Mouse (Mus musculus) lung, postnatal 14 days (tissue): ENCODE measurements around the gene Kcnn3.
A peak's percentile ranks its signal among the peaks of the same experiment; 100 is the strongest.

ENCODE experiments used
- DNase-seq: peaks from one replicate; pipeline ENCODE4 v3.0.0; 2021

The Kcnn3 gene

DNA sequence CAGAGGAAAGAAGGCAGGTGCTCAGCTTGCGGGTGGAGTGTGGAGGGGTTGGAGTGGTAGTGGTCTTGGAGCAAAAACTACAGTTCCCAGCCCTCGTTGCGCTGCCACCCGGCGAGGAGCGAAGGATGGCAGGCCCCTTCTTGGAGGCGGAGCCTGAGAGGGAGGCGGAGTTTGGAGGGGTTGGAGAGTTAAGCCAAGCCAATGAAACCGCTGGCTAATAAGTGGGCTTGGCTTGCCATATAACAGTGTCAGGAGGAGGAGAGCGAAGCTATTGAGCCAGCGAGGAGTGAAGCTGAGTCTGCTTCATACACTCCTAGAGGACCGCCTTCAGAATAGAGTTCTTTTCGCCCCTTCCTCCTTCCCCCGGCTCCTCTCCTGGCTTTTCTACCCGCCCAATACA, at the start of gene Kcnn3:
Gene Kcnn3 (plus strand): TSS at position 271 of the 400 bp plus-strand sequence.
- peak; percentile 86 for DNase-seq

DNA sequence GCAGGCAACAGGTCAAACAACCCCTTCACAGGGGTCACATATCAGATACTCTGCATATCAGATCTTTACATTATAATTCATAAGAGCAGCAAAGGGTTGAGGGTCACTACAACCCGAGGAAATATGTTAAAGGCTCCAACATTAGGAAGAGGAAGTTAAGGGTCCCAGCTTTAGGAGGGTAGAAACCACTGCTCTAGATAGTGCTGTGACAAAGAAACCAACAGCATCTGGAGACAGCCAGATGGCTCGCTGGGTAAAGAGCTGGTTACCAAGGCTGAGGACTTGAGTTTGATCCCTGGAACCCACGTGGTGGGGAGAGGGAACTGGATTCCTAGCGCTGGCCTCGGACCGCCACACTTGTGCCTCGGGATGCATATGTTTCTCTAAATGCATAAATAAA, 47.7 kb upstream of the Kcnn3 start:
- DNase-seq, result no peak

DNA sequence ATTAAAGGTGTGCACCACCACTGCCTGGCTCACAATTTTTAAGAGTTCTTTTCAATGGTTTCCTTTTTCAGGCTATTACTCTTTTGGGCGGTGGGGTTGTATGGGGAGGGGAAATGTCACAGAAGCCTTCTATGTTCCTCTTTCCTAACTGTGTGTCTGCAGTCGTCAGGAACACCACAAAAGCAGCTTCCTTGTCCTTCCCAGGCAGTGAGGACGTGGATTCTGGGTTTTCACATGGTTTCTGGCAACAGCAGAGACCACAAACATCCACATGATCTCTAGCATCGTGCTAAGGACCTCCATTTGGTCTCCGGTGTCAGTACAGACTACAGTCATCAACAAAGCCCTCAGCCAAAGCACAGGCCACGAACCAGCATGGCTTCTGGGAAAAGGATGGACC, 46.1 kb upstream of the Kcnn3 start:
- DNase-seq, result no peak

DNA sequence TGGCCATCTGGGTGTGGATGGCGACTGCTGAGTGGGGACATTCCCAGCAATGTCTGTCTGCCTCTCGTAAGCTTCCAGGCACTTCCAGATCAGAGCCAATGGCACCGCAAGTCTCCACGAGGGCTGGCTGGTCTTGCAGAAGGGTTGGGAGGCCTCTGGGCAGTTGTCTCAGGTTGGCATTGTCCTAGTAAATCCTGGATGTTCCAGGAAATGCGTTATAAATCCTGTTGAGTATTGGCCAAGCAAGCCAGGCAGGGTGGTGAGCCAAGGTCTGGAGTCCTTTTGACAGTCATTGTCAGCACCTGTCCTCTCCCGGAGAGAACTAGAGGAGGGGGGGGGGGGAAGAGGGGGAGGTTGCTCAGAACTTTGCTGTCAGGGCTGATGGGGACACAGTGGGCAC, 40.9 kb upstream of the Kcnn3 start:
- no peak for DNase-seq

DNA sequence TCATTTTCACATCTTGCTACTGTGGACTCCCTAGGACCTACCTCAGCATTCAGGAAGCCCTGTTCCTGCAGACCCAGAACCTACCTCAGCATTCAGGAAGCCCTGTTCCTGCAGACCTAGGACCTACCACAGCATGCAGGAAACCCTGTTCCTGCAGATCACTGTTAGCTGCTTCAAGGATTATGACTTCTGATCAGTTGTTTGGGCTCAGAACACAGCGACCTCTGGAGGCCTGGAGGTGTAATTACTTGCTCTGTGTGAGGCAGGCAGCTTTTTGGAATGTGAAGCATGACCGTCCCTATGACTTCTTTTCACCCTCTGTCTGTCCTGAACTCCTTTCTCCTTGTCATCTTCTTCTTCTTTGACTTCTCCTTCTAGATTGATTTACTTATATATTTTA, 38.5 kb upstream of the Kcnn3 start:
- no peak for DNase-seq

DNA sequence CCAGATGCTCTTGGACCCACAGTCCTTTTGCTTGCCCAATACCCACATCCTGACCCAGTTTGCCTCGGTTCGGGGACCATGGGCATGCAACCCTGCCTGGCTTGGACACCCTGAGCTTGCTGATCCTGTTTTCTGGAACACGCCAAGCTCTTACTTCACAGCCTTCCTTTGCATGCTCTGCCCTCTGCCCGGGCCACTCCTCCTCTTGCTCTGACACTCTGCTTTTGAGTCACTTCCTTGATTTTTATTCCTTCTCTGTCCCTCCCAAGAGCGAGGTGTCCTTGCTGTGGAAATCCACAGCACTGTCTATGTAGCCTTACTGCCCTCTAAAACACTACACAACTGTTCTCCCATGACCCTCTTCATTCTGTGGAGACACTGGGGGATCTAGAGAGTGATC, 37.7 kb upstream of the Kcnn3 start:
- no peak for DNase-seq

DNA sequence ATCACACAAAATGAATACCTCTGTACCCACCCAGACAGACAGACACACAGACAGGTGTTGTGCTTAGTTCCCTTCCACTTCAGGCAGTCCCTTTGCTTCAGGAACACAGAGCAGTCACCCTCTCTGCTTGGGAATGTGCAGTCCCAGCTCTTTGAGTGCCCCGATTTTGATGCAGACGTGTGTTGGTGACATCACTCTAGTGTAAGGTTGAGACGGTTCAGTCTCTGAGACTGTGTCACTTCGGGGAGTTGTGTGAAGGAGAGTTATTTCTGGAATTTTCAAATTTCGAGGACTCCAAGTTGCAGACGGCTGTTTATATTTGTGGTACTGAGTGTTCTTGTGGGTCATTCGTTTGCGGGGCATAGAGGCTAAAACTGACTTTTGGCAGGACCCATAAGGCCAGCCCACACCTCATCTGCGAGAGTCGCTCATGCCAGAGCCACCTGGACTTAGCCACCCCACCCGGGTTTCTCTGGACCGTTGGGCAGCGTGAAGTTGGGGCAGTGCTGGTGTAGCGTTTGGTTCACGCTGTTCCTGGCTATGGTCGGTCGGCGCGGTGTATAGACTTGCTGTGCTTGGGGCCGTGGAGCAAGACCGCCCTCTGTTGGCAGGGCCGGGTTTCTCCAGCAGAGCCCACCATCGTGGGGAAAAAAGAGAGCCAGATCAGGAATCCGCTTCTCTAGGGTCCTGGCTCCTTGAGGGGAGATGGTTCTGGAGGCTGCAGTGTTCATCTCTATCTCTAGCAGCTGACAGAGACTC, 35.0 kb upstream of the Kcnn3 start:
- DNase-seq, result peak; percentile 87

DNA sequence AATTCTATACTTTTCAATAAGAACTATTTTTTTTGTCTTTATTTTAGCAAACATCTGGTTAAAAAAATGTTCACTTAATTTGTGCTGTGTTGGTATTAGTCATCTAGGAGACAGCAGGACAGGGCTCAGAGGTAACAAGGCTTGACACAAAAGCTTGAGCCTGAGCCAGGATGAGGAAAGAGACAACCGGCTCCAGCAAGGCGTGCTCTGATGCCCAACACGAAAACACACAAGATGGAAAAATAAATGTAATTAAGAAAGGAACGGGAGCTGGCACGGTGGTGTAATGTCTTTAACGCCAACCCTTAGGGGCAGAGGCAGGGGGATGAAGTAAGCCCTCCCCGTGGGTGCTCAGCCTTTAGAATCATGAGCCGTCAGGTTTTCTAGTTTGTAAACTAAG, 33.9 kb upstream of the Kcnn3 start:
- no peak for DNase-seq

DNA sequence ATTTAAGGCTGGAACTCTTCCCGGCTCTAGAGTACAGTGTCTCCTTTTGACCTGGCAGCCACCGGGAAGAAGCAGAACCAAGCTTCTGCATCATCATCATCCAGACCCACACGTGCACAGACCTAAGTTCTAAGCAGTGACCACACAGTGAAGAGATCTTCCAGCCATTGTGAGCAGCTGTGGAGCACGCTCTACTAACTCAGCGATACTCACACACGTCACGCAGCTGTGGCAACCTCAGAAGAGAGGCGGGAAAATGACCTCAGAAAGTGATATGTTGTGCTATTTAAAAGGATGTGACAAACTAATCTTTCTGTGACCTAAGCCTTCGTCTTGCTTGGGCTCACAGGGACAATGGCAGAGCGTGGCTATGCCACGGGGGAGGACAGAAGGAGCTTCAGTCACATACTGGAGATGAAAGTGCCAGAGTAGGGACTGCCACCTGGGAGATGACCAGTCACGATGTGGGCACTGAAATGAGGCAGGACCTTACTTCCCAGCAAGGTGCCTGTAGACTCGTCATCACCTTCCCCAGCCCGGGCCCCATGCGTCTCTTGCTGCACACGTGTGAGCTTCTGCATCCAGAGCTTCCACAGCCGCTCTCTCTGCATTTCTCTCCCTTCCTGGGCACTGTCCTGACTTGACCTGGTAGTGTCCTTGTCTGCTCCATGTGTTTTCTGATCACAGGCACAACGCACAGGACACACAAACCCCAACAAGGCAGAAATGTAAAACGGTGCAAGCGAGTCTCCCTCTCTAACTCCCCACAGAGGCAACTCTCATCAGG, 32.9 kb upstream of the Kcnn3 start:
- DNase-seq, result no peak

DNA sequence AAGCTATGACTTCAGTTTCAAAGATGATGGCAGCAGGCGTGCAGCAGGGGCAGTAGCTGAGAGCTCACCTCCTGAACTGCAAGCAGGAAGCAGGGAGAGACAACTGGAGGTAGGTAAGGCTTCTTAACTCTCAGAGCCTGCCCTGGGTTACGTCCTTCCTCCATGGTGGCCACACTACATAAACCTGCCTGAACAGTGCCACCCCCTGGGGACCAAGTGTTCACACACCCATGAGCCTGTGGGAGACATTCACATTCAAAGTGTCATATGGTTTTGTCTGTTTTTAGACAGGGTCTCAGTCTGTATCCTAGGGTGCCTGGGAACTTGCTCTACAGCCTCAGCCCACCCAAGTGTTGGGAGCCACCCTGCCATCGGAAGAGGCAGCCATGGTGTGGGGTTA, 29.2 kb upstream of the Kcnn3 start:
- no peak for DNase-seq

DNA sequence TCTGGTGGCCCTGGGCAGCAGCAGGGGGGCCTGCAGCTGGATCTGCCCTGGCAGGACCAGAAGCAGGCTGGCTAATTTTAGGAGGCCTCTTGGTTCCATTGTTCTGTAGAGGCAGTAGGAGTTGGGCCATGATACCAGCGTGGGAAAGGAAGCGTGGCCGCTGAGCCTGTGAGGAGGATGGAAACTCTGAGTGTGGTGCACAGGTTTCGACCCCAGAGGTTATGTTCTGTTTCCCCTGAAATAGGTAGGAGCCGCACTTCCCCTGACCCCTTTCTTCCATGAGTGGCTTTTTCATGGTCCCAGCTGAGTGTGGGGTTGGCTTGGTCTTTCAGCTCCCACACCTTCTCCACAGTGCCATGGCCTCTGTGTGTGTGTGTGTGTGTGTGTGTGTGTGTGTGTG, 28.4 kb upstream of the Kcnn3 start:
- DNase-seq, result no peak

DNA sequence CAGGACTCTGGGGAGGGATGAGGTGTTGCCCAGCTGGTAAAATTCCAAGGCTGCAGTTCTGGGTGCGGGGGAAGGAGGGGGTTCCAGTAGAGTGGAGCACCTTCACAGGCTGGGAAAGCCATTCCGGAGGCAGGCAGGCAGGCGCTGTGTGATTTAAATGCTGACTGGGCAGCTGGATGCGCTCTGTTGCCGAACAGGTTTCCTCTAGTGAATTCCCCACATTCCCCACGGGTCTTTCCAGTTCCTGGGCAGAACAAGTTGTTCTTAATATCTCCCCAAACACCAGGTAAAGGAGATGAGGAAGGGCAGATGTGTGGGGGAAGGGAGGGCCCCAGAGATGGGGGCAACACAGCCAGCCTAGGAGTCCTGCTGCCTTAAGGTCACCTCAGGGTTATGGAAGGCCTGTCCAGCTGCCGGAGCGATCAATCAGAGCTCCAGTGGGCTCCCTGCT, 27.2 kb upstream of the Kcnn3 start:
- peak; percentile 26 for DNase-seq

DNA sequence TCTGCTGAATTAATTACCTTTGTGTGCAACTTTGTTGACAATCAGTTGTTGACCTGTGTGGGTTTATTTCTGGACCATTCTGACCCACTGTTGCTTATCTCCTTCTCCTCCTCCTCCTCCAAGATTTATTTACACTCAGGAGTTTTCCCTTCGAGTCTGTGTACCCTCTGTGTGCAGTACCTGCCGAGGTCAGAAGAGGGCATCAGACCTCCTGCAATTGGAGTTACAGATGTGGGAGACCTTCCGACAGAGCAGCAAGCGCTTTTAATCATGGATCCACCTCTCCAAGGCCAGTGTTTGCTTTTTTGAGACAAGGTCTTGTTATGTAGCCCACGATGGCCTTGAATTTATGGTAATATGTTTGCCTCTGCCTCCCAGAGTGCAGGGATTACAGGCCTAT, 25.3 kb upstream of the Kcnn3 start:
- no peak for DNase-seq

DNA sequence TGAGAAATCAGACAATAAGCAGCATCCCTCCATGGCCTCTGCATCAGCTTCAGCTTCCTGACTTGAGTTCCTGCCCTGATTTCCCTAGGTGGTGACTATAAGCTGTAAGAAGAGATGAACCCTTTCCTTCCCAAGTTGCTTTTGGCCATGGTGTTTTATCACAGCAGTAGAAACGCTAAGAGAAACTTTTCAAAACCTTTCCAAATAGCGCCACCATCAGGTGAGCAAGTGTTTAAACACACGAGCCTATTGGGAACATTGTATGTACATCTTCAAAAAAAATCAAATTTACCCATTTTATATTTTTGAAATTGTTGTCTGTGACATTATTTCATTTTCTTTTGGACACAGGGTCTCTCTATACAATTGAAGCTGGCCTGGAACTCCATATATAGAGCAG, 23.6 kb upstream of the Kcnn3 start:
- no peak for DNase-seq

DNA sequence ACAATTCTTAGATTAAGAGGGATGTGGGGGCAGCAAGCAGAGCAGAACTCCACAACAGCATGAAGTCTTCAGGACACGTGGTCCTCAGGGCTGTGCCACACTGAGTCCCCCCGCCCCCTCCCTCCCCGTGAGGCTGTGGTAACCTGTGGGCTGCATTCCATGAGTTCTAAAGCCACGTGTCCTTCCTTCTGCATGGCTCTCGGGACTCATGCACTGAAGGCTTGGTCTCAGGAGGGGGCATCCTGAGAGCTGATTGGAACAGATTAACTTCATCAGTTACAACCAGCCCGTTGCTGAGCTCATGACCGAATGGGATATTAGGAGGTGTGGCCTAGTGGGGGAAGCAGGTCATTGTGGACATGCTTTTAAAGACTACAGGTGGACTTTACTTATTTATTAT, 20.3 kb upstream of the Kcnn3 start:
- DNase-seq, result no peak

DNA sequence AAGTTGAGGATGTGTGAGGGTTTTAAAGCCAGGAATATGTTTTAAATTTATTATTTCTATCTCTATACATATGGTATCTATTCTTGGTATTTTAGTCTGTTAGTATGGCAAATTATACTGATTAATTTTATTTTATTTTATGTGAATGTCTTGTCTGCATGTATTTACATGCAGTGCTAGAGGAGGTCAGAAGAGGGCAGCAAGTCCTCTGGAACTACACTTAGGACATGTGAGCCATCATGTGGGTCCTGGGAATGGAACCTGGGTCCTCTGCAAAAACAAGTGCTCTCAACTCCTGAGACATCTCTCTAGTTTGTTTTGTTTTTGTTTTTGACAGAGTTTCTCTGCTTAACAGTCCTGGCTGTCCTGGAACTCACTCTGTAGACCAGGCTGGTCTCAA, 18.5 kb upstream of the Kcnn3 start:
- no peak for DNase-seq

DNA sequence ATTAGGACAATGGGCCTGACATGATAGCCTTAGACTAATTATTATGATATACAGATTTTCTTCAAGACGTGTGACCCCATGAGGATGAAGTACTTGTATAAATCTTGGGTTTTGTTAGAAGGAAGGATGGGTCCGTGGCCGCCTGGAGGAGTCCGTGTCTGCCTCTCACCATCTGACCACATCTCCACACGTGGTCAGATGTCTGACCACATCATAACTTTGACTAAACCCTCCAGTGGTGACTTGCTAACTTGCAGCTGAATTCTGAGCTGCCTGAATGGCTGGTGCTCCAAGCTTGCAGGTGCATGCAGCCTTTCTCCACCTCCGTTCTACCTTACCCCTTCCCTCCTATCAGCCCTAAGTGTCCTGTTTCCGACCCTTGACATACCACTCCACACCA, 17.4 kb upstream of the Kcnn3 start:
- DNase-seq, result no peak

DNA sequence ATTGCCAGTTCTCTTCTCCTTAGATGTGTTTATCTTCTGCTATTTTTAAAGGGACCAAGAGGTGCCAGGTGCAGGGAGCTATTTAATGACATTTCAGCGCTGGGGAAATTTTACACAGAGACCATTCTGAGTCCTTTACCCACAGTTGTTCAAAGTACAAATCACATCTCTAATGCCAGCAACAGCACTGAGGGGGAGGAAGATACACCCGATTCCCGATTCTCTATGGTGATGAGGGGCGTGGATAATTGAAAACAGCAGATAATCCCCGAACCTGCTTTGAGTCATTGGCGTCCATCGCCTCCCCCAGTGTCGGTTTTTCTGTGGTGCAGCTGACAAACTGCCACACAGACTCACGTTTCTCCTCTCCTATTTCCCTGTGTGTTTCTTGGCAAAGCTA, 11.9 kb upstream of the Kcnn3 start:
- DNase-seq, result no peak

DNA sequence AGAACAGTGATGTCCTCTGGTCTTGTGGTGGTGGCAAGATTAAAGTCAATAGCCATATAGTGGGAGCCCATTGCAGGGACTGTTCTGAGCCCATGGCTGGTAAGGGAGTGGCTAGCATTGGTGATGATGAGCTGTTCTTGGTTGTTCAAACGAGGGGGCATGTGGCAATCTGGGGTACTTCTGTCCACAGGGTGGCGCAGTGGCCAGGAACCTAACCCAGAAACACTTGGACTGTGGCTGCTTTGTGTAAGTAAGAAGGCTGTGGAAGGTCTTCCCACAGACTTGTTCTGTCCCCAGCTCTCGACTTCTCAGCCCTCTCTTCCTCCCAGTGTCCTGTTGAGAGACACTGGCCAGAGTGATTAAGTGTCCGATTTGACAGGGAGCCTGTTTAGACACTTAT, 9.0 kb upstream of the Kcnn3 start:
- peak; percentile 55 for DNase-seq

DNA sequence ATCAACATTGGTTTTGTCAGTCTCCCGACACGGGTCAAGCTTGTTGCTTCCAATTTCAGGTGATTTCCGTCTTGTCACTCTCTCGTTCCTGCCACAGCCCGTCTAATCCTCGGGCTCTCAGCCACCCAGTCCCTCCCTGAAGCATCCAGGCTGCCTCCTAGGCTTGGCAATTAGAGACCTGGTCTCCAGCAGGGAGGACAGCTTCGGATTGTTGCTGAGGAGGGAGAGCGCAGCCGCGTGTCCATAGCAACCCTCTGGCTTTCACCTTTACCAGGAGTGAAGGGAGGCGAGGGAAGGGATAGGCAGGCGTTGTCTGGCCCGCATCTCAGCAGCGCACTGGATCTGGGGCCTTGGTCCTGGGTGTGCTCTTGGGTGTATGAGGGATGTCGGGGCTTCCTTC, 8.6 kb upstream of the Kcnn3 start:
- no peak for DNase-seq

DNA sequence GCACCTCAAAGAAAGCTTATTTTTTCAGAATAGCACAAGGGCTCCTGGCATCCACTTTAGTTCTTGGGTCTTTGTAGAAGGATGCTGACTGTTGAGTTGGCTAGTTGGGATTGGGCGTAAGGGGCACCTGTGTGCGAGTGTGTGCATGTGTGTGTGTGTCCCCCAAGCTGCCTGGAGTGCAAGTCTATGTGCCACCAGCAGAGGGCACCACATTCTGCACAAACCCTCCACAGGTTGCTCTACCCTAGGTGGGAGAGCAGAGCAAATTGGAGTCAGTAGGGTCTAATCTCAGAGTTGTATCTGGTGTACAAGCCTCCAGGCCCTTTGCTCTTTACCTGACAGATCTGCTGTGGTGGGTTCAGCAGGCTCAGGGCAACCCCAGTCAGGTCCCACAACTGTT, 7.7 kb upstream of the Kcnn3 start:
- DNase-seq, result no peak

DNA sequence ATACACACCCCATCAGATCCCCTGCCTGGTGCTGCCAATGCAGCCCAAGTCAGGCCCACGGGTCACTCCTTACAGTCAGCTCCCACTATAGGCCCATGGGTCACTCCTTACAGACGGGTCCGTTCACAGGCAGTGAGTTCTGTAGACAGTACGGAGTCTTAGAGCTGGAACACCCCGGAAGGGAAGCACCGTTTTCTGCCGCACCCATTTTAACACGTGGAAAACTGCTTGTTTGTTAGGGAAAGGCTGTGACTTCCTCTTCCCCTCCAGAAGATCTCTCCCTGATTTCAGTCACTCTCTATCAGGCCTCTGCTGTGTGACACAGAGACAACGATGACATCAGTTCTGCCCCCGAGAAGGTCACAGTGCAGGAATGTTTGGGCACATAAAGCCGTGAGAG, 4.5 kb upstream of the Kcnn3 start:
- DNase-seq, result no peak

DNA sequence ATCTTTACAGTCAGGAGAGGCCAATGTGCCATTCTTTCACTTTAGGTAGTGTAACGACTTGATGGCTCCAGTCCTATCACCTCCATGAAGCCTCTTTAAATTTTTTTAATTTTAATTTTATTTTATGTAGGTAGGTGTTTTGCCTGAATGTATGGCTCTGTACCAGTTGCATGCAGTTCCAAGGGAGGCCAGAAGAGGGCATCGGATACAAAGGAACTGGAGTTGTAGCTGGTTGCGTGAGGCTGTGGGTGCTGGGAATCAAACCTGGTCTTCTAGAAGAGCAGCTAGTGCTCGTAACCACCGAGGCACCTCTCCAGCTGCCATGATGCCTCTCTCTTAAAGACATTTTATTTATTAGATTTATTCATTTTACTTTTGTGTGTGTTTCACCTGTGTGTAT, 3.6 kb upstream of the Kcnn3 start:
- DNase-seq, result no peak

DNA sequence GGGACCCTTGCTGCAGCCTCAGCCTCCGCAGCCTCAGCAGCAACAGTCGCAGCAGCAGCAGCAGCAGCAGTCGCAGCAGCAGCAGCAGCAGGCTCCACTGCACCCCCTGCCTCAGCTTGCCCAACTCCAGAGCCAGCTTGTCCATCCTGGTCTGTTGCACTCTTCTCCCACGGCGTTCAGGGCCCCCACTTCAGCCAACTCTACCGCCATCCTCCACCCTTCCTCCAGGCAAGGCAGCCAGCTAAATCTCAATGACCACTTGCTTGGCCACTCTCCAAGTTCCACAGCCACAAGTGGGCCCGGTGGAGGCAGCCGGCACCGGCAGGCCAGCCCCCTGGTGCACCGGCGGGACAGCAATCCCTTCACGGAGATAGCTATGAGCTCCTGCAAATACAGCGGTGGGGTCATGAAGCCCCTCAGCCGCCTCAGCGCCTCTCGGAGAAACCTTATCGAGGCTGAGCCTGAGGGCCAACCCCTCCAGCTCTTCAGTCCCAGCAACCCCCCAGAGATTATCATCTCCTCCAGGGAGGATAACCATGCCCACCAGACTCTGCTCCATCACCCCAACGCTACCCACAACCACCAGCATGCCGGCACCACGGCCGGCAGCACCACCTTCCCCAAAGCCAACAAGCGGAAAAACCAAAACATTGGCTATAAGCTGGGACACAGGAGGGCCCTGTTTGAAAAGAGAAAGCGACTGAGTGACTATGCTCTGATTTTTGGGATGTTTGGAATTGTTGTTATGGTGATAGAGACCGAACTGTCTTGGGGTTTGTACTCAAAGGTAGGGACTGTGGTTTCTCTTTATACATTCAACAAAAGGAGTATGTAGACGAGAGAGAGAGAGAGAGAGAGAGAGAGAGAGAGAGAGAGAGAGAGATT, 896 bp downstream of the Kcnn3 start:
- peak; percentile 75 for DNase-seq
